Mouse (Mus musculus): ENCODE measurements around the gene Gpr108.

DNA sequence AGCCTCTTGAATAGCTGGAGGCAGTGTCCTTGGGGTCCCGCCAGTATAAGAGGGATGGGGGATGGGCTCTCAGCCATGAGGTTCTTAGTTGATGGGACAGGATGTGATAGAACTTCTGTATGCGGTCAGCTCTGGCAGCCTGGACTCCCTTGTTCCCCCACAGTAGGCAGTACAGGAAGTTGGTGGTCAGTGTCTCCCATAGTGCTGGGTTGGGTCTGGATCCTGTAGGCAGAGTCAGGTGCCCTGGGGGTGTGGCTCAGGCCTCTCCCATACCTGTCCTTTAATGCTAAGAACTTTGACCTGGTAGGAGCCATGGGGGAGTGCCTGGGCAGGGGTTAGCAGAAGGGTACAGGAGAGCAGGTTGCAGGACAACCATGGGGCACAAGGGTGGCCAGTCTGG lies 15.9 kb upstream of the Gpr108 start:
- TF ChIP-seq CTCF (IDR thresholded peaks at IDR 0.05; ENCODE audit: extremely low read depth, insufficient read length, insufficient replicate concordance, low read depth, low read length) (no peak), POLR2A (IDR thresholded peaks at IDR 0.05; ENCODE audit: low read depth, low read length) (no peak)
